23 mouse cellular contexts compared by ENCODE assay signal in genomic region chr11:63160926-63161325, GRCm38 (mm10). TPM values are rescaled to one million over a fixed set of nuclear protein-coding genes. Genes with fewer than 3 reads are reported as not detected.
A peak's percentile ranks its signal among the peaks of the same experiment; 100 is the strongest.
DNase-seq lines count a peak whose midpoint lies in the region; ATAC-seq lines count a peak whose summit lies in the region.
"Had no signal": no experiment of that assay in that cellular context is flagged by ENCODE, and none has a peak within 500 bp of the region (broad histone marks: within the 10 kb centered on the region; RNA-seq: fewer than 3 reads in every experiment).

No protein-coding gene starts in this region.

- ATAC-seq in intestine, embryonic 14.5 days (replicated peaks; ENCODE audit: low FRiP score, low TSS enrichment, low read depth) = no peak
- no peak for ATAC-seq in intestine, embryonic 15.5 days
- ATAC-seq: forebrain, embryonic 14.5 days; forebrain, embryonic 16.5 days had no signal

- H3K4me2 ChIP-seq in intestine, embryonic 14.5 days (ENCODE audit: low read length) = no peak overlapping the region
- no peak overlapping the region for H3K4me2 ChIP-seq in intestine, embryonic 15.5 days (replicated peaks)
- H3K4me2 ChIP-seq: embryonic facial prominence, embryonic 12.5 days; forebrain, embryonic 12.5 days had no signal

- no peaks in the 10 kb centered on the region for H3K4me1 ChIP-seq in intestine, embryonic 14.5 days (replicated peaks; ENCODE audit: control insufficient read depth, insufficient read depth, low read length)
- H3K4me1 ChIP-seq in intestine, embryonic 15.5 days (replicated peaks) = no peaks in the 10 kb centered on the region
- peaks cover 11% of the 10 kb centered on the region for H3K4me1 ChIP-seq in limb, embryonic 10.5 days
- H3K4me1 ChIP-seq: embryonic facial prominence, embryonic 10.5 days; embryonic facial prominence, embryonic 12.5 days; forebrain, embryonic 10.5 days; forebrain, embryonic 12.5 days had no signal

- peak; percentile 60 for DNase-seq in heart, adult 11 months
- no peak for DNase-seq in heart, adult 8-10 months (ENCODE audit: low spot score)
- DNase-seq in intestine, embryonic 14.5 days (ENCODE audit: low spot score) = peak; percentile 2
- peak; percentile 28 for DNase-seq in adipocyte (ENCODE audit: low spot score)
- peak; percentile 18 for DNase-seq in limb, embryonic 10.5 days (ENCODE audit: low spot score)
- no peak for DNase-seq in gastrocnemius, adult 8-10 months (ENCODE audit: low spot score in 2 of 2)
- no peak for DNase-seq in right cerebral cortex, postnatal 4 days
- DNase-seq: adrenal gland, postnatal 14 days; adrenal gland, postnatal 36 days; cerebellum, adult 11-12 months; cerebellum, adult 2 months; cerebellum, adult 9-10 months; cerebellum, postnatal 10 days; cerebellum, postnatal 25 days had no signal

- no peak overlapping the region for H3K9ac ChIP-seq in intestine, embryonic 14.5 days (ENCODE audit: low read length)
- no peak overlapping the region for H3K9ac ChIP-seq in intestine, embryonic 15.5 days
- H3K9ac ChIP-seq: embryonic facial prominence, embryonic 12.5 days; forebrain, embryonic 12.5 days had no signal

- no peaks in the 10 kb centered on the region for H3K27me3 ChIP-seq in intestine, embryonic 14.5 days (replicated peaks; ENCODE audit: control insufficient read depth, insufficient read depth, low read length)
- H3K27me3 ChIP-seq in intestine, embryonic 15.5 days (replicated peaks) = no peaks in the 10 kb centered on the region
- H3K27me3 ChIP-seq in limb, embryonic 10.5 days (ENCODE audit: low read depth, poor library complexity, severe bottlenecking) = no peaks in the 10 kb centered on the region
- H3K27me3 ChIP-seq: embryonic facial prominence, embryonic 12.5 days; forebrain, embryonic 12.5 days had no signal

- no peaks in the 10 kb centered on the region for H3K9me3 ChIP-seq in intestine, embryonic 14.5 days (ENCODE audit: control insufficient read depth, low read length)
- no peaks in the 10 kb centered on the region for H3K9me3 ChIP-seq in intestine, embryonic 15.5 days
- H3K9me3 ChIP-seq in limb, embryonic 10.5 days (replicated peaks) = no peaks in the 10 kb centered on the region
- H3K9me3 ChIP-seq: embryonic facial prominence, embryonic 10.5 days; embryonic facial prominence, embryonic 12.5 days; forebrain, embryonic 10.5 days; forebrain, embryonic 12.5 days had no signal

- peaks cover 25% of the 10 kb centered on the region for H3K36me3 ChIP-seq in intestine, embryonic 14.5 days (ENCODE audit: control insufficient read depth, insufficient read depth, low read length)
- H3K36me3 ChIP-seq in intestine, embryonic 15.5 days = peaks cover 5% of the 10 kb centered on the region; the same call in 1 of the 2 replicates
- peaks cover 13% of the 10 kb centered on the region for H3K36me3 ChIP-seq in limb, embryonic 10.5 days
- H3K36me3 ChIP-seq: forebrain, embryonic 10.5 days; forebrain, embryonic 12.5 days had no signal

- no peak overlapping the region for H3K27ac ChIP-seq in intestine, embryonic 14.5 days (ENCODE audit: low read depth)
- H3K27ac ChIP-seq in intestine, embryonic 15.5 days = no peak overlapping the region
- H3K27ac ChIP-seq in limb, embryonic 10.5 days = no peak overlapping the region
- H3K27ac ChIP-seq: embryonic facial prominence, embryonic 10.5 days; embryonic facial prominence, embryonic 12.5 days; forebrain, embryonic 10.5 days; forebrain, embryonic 12.5 days had no signal

- no peak overlapping the region for H3K4me3 ChIP-seq in intestine, embryonic 14.5 days (ENCODE audit: low read depth, low read length)
- no peak overlapping the region for H3K4me3 ChIP-seq in intestine, embryonic 15.5 days (replicated peaks)
- no peak overlapping the region for H3K4me3 ChIP-seq in limb, embryonic 10.5 days
- H3K4me3 ChIP-seq: embryonic facial prominence, embryonic 10.5 days; embryonic facial prominence, embryonic 12.5 days; erythroblast, embryonic 14.5 days; forebrain, embryonic 10.5 days; forebrain, embryonic 12.5 days had no signal

RNA-seq across cellular contexts. Expression of gene Pmp22, which starts 32.1 kb away (rescaled TPM):
- total RNA-seq in heart, adult 8-10 months (2022) = 10 to 100 TPM; 31.6 to 43.0 (median 38.9) TPM
- 120 and 133 TPM in 2 replicates for polyA plus RNA-seq in intestine, embryonic 14.5 days (2014; fragmentation: Nextera tagmentation; extraction: Ambion mirVana)
- polyA plus RNA-seq in intestine, embryonic 15.5 days (2015; fragmentation: Nextera tagmentation; extraction: Ambion mirVana) = 111 and 115 TPM in 2 replicates
- 27.7 and 29.8 TPM in 2 replicates for polyA plus RNA-seq in limb, embryonic 10.5 days (2016; fragmentation: Nextera tagmentation; extraction: Ambion mirVana)
- total RNA-seq in gastrocnemius, adult 8-10 months (2022) = 10 to 100 TPM; 12.7 to 25.4 (median 23.4) TPM
- total RNA-seq: MEL had no signal

Comparison
In these comparisons a context has a peak if more than half of its experiments do, and no peak if none do; other contexts are left out.
1. DNase-seq: peak in heart, adult 11 months (single experiment), intestine, embryonic 14.5 days (single experiment), adipocyte (single experiment) and limb, embryonic 10.5 days (single experiment); none in heart, adult 8-10 months (single experiment), gastrocnemius, adult 8-10 months (0 of 2) and right cerebral cortex, postnatal 4 days (single experiment).